Mouse (Mus musculus) MEL (cell line): ENCODE measurements at regions not wholly inside any gene's neighbourhood (a gene's known extent, or its start where the extent isn't known, plus 50 kb on each side); places are given as distances from the start of the nearest gene placed in this dataset.

Source experiments
- CHD1 ChIP-seq: IDR thresholded peaks from 2 replicates; pipeline ENCODE4 v1.6.1; 2012; ENCODE audit warnings: low read depth, mild to moderate bottlenecking, inconsistent platforms, low read length, improper control_type of control experiment
- CTCF ChIP-seq, 3 experiments: IDR thresholded peaks in 2 of 3; conservative IDR thresholded peaks in 1 of 3; 2 replicates each; pipeline ENCODE4 v1.5.1; 2011 to 2012; ENCODE audit warnings: low read length in 3 of 3, low read depth in 2 of 3, mild to moderate bottlenecking in 2 of 3, improper control_type of control experiment in 1 of 3, inconsistent platforms in 1 of 3, mixed read lengths in 1 of 3, moderate library complexity in 1 of 3; ENCODE audit not compliant: control insufficient read depth in 1 of 3, insufficient read depth in 1 of 3, poor library complexity in 1 of 3, severe bottlenecking in 1 of 3
- EP300 ChIP-seq, 2 experiments: IDR thresholded peaks; 2 replicates each; pipeline ENCODE4 v1.6.1; 2011; ENCODE audit warnings: improper control_type of control experiment in 2 of 2, low read length in 2 of 2, low read depth in 1 of 2, mild to moderate bottlenecking in 1 of 2
- MXI1 ChIP-seq: IDR thresholded peaks from 2 replicates; pipeline ENCODE4 v1.6.1; 2011; ENCODE audit warnings: mild to moderate bottlenecking, low read depth, low read length, improper control_type of control experiment
- MYB ChIP-seq: IDR thresholded peaks from 2 replicates; pipeline ENCODE4 v1.6.1; 2011; ENCODE audit warnings: mild to moderate bottlenecking, low read depth, low read length, improper control_type of control experiment
- POLR2A ChIP-seq, 2 experiments: IDR thresholded peaks; 2 replicates each; pipeline ENCODE4 v1.6.1; 2011 to 2012; ENCODE audit warnings: low read length in 2 of 2, mild to moderate bottlenecking in 2 of 2, control low read depth in 1 of 2, improper control_type of control experiment in 1 of 2, low read depth in 1 of 2, moderate library complexity in 1 of 2; ENCODE audit not compliant: control insufficient read depth in 1 of 2, insufficient read depth in 1 of 2, poor library complexity in 1 of 2
- TBP ChIP-seq: IDR thresholded peaks from 2 replicates; pipeline ENCODE4 v1.8.0; 2011; ENCODE audit warnings: low read depth, low read length, improper control_type of control experiment
- TCF12 ChIP-seq: IDR thresholded peaks from 2 replicates; pipeline ENCODE4 v1.6.1; 2014; ENCODE audit warnings: low read depth, mild to moderate bottlenecking, inconsistent platforms, low read length, improper control_type of control experiment, moderate library complexity
- ZNF384 ChIP-seq: IDR thresholded peaks from 2 replicates; pipeline ENCODE4 v1.6.1; 2012; ENCODE audit warnings: low read depth, mild to moderate bottlenecking, inconsistent platforms, low read length, improper control_type of control experiment

GRCm38 (mm10) chr8:30542196-30542595 is 2886.3 kb upstream of the 5930422O12Rik start:
- TF ChIP-seq MXI1: no peak
- TF ChIP-seq EP300 (IDR thresholded peaks at IDR 0.05; ENCODE audit: low read depth in 1 of 2, low read length in 2 of 2): no peak
- no peak for TF ChIP-seq POLR2A (IDR thresholded peaks at IDR 0.05; ENCODE audit: control insufficient read depth in 1 of 2, insufficient read depth in 1 of 2, low read depth in 1 of 2, low read length in 2 of 2, poor library complexity in 1 of 2)
- TF ChIP-seq CTCF (IDR thresholded peaks at IDR 0.05 in 2 of 3, conservative IDR thresholded peaks at IDR 0.05 in 1 of 3; ENCODE audit: control insufficient read depth in 1 of 3, insufficient read depth in 1 of 3, low read depth in 2 of 3, low read length in 3 of 3, poor library complexity in 1 of 3, severe bottlenecking in 1 of 3): no peak
- no peak for TF ChIP-seq ZNF384
- TF ChIP-seq TCF12: no peak
- no peak for TF ChIP-seq CHD1
- TF ChIP-seq TBP: no peak
- no peak for TF ChIP-seq MYB
